10 mouse cellular contexts compared by ENCODE assay signal in the genomic region with DNA sequence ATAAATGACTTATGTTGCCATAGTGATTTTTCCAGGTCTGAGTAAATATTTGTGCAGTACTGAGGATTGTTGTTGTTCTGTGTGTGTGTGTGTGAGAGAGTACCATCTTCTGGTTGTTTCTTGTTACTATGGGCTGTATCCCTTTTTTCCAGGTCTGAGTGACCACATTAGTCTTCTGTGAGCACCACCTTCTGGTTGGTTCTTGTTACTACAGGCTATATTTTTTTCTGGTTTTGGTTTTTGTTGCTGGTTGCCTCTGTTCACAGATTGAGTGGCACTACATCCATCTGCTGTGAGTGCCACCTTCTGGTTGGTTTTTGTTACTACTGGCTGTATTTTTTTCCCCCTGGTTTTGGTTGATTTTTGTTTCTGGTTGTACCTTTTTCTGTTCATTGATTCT. TPM values are rescaled to one million over a fixed set of nuclear protein-coding genes. Genes with fewer than 3 reads are reported as not detected.
DNase-seq lines count a peak whose midpoint lies in the region; ATAC-seq lines count a peak whose summit lies in the region.
"Had no signal": no experiment of that assay in that cellular context is flagged by ENCODE, and none has a peak within 500 bp of the region (broad histone marks: within the 10 kb centered on the region; RNA-seq: fewer than 3 reads in every experiment).

No protein-coding gene starts in this region.

- peak; percentile 62 for DNase-seq in CD4-positive helper T cell, adult 2 months (ENCODE audit: low read depth, low spot score)
- peak; percentile 96 for DNase-seq in ZHBTc4 (ENCODE audit: low read depth, low spot score)
- peak; percentile 44 for DNase-seq in embryo, embryonic 11 days
- DNase-seq in lung, postnatal 10 days: peak; percentile 71
- DNase-seq in thymus, postnatal 4 days: peak; percentile 16
- DNase-seq in gastrocnemius, postnatal 25 days: no peak

- H3K4me1 ChIP-seq in hindbrain, embryonic 16.5 days (ENCODE audit: control insufficient read depth, insufficient read depth, low read depth, low read length): no peaks in the 10 kb centered on the region
- no peaks in the 10 kb centered on the region for H3K4me1 ChIP-seq in hindbrain, embryonic 13.5 days (replicated peaks)
- H3K4me1 ChIP-seq: embryonic facial prominence, embryonic 12.5 days had no signal

- no peaks in the 10 kb centered on the region for H3K27me3 ChIP-seq in hindbrain, embryonic 16.5 days (replicated peaks; ENCODE audit: control insufficient read depth, insufficient read depth, low read length)
- no peaks in the 10 kb centered on the region for H3K27me3 ChIP-seq in hindbrain, embryonic 13.5 days
- H3K27me3 ChIP-seq: embryonic facial prominence, embryonic 12.5 days had no signal

- H3K9me3 ChIP-seq in hindbrain, embryonic 16.5 days (ENCODE audit: control insufficient read depth, low read length): no peaks in the 10 kb centered on the region
- no peaks in the 10 kb centered on the region for H3K9me3 ChIP-seq in hindbrain, embryonic 13.5 days
- H3K9me3 ChIP-seq: embryonic facial prominence, embryonic 12.5 days had no signal

- H3K4me2 ChIP-seq in hindbrain, embryonic 16.5 days (ENCODE audit: low read length): no peak overlapping the region
- H3K4me2 ChIP-seq in hindbrain, embryonic 13.5 days: no peak overlapping the region
- H3K4me2 ChIP-seq: embryonic facial prominence, embryonic 12.5 days had no signal

- no peak overlapping the region for H3K4me3 ChIP-seq in hindbrain, embryonic 16.5 days (ENCODE audit: low read length)
- no peak overlapping the region for H3K4me3 ChIP-seq in hindbrain, embryonic 13.5 days
- H3K4me3 ChIP-seq: embryonic facial prominence, embryonic 12.5 days had no signal

- H3K27ac ChIP-seq in hindbrain, embryonic 16.5 days (ENCODE audit: low read depth, low read length): no peak overlapping the region
- H3K27ac ChIP-seq in hindbrain, embryonic 13.5 days: no peak overlapping the region
- H3K27ac ChIP-seq: embryonic facial prominence, embryonic 12.5 days had no signal

- peak; percentile 69; the same call in 1 of the 2 replicates for ATAC-seq in hindbrain, embryonic 16.5 days
- no peak for ATAC-seq in hindbrain, embryonic 13.5 days (ENCODE audit: low FRiP score)

- H3K36me3 ChIP-seq in hindbrain, embryonic 16.5 days (ENCODE audit: control insufficient read depth, insufficient read depth, low read length): no peaks in the 10 kb centered on the region
- H3K36me3 ChIP-seq in hindbrain, embryonic 13.5 days: no peaks in the 10 kb centered on the region
- H3K36me3 ChIP-seq: embryonic facial prominence, embryonic 12.5 days had no signal

- no peak overlapping the region for H3K9ac ChIP-seq in hindbrain, embryonic 16.5 days (ENCODE audit: low read depth, low read length)
- no peak overlapping the region for H3K9ac ChIP-seq in hindbrain, embryonic 13.5 days
- H3K9ac ChIP-seq: embryonic facial prominence, embryonic 12.5 days had no signal

RNA-seq across cellular contexts. Expression of gene Mrpl40, which starts 18.1 kb away (rescaled TPM):
- 75.2 and 79.1 TPM in 2 replicates for polyA plus RNA-seq in hindbrain, embryonic 16.5 days (2015; fragmentation: Nextera tagmentation; extraction: Ambion mirVana)
- 67.4 and 80.2 TPM in 2 replicates for polyA plus RNA-seq in hindbrain, embryonic 13.5 days (2015; fragmentation: Nextera tagmentation; extraction: Ambion mirVana)
- 10 to 100 TPM; 42.8 to 45.5 TPM for total RNA-seq in gastrocnemius, postnatal 25 days (2021)

RNA-seq across cellular contexts. Expression of gene Hira, which starts 18.3 kb away (rescaled TPM):
- 13.4 and 13.5 TPM in 2 replicates for polyA plus RNA-seq in hindbrain, embryonic 16.5 days (2015; fragmentation: Nextera tagmentation; extraction: Ambion mirVana)
- 19.8 and 21.3 TPM in 2 replicates for polyA plus RNA-seq in hindbrain, embryonic 13.5 days (2015; fragmentation: Nextera tagmentation; extraction: Ambion mirVana)
- 10 to 100 TPM; 19.0 to 20.2 TPM for total RNA-seq in gastrocnemius, postnatal 25 days (2021)

RNA-seq across cellular contexts. Expression of gene Gm28539, which starts 22.2 kb away (rescaled TPM):
- not detected in 2 replicates for polyA plus RNA-seq in hindbrain, embryonic 16.5 days (2015; fragmentation: Nextera tagmentation; extraction: Ambion mirVana)
- polyA plus RNA-seq in hindbrain, embryonic 13.5 days (2015; fragmentation: Nextera tagmentation; extraction: Ambion mirVana): not detected in 2 replicates
- total RNA-seq in gastrocnemius, postnatal 25 days (2021): 1 to 10 TPM; 1.3 to 2.3 TPM
- polyA plus RNA-seq: embryonic facial prominence, embryonic 12.5 days; limb, embryonic 11.5 days had no signal

RNA-seq across cellular contexts. Expression of gene 2510002D24Rik, which starts 22.2 kb away (rescaled TPM):
- 46.0 and 49.1 TPM in 2 replicates for polyA plus RNA-seq in hindbrain, embryonic 16.5 days (2015; fragmentation: Nextera tagmentation; extraction: Ambion mirVana)
- polyA plus RNA-seq in hindbrain, embryonic 13.5 days (2015; fragmentation: Nextera tagmentation; extraction: Ambion mirVana): 34.0 and 41.2 TPM in 2 replicates
- total RNA-seq in gastrocnemius, postnatal 25 days (2021): 10 to 100 TPM; 17.3 to 17.8 TPM

RNA-seq across cellular contexts. Expression of gene Cdc45, which starts 46.8 kb away (rescaled TPM):
- polyA plus RNA-seq in hindbrain, embryonic 16.5 days (2015; fragmentation: Nextera tagmentation; extraction: Ambion mirVana): 9.6 and 10.7 TPM in 2 replicates
- polyA plus RNA-seq in hindbrain, embryonic 13.5 days (2015; fragmentation: Nextera tagmentation; extraction: Ambion mirVana): 11.3 and 12.3 TPM in 2 replicates
- total RNA-seq in gastrocnemius, postnatal 25 days (2021): 1 to 10 TPM; 2.3 to 2.5 TPM
